Mouse (Mus musculus) myocyte (in vitro differentiated cells): Measurements from ENCODE around the gene Bdh1. TPM values are rescaled to one million over a fixed set of nuclear protein-coding genes. Genes with fewer than 3 reads are reported as not detected.

ENCODE experiments used
- H3K27me3 ChIP-seq: one replicate; pipeline ENCODE4 v1.6.1; 2011; ENCODE audit not compliant: control insufficient read depth, insufficient read depth, insufficient read length
- H3K36me3 ChIP-seq: one replicate; pipeline ENCODE4 v1.6.1; 2011; ENCODE audit not compliant: control insufficient read depth, insufficient read depth
- H3K4me2 ChIP-seq: one replicate; pipeline ENCODE4 v1.6.1; 2011; ENCODE audit warnings: low read depth, control low read depth
- H3K4me3 ChIP-seq: one replicate; pipeline ENCODE4 v1.5.1; 2011; ENCODE audit warnings: mild to moderate bottlenecking, control low read depth, moderate library complexity
- H3K79me2 ChIP-seq: one replicate; pipeline ENCODE4 v1.6.1; 2011; ENCODE audit not compliant: control insufficient read depth, insufficient read depth
- H3ac ChIP-seq: one replicate; pipeline ENCODE4 v1.6.1; 2011; ENCODE audit not compliant: control insufficient read depth, insufficient read length
- CEBPB ChIP-seq: IDR thresholded peaks from 2 replicates; pipeline ENCODE4 v1.6.1; 2011; ENCODE audit warnings: mild to moderate bottlenecking, moderate library complexity; ENCODE audit not compliant: poor library complexity, insufficient read depth, severe bottlenecking
- E2F4 ChIP-seq: IDR thresholded peaks from one replicate; pipeline ENCODE4 v1.6.1; 2011; ENCODE audit warnings: mild to moderate bottlenecking, control low read depth, moderate library complexity; ENCODE audit not compliant: insufficient read depth
- MAX ChIP-seq: IDR thresholded peaks from one replicate; pipeline ENCODE4 v1.6.1; 2011; ENCODE audit warnings: low read depth, mild to moderate bottlenecking, control low read depth
- MYOD1 ChIP-seq, 3 experiments: IDR thresholded peaks; one replicate each; pipeline ENCODE4 v1.6.1; 2011; ENCODE audit warnings: control low read depth in 2 of 3, low read depth in 2 of 3, mild to moderate bottlenecking in 2 of 3, moderate library complexity in 1 of 3; ENCODE audit not compliant: insufficient read length in 2 of 3, control insufficient read depth in 1 of 3
- MYOG ChIP-seq, 3 experiments: IDR thresholded peaks; one replicate each; pipeline ENCODE4 v1.6.1; 2011; ENCODE audit warnings: control low read depth in 2 of 3, low read depth in 2 of 3, mild to moderate bottlenecking in 2 of 3; ENCODE audit not compliant: insufficient read length in 2 of 3, control insufficient read depth in 1 of 3, insufficient read depth in 1 of 3
- POLR2A ChIP-seq: IDR thresholded peaks from one replicate; pipeline ENCODE4 v1.6.1; 2011; ENCODE audit warnings: low read depth, mild to moderate bottlenecking, control low read depth, moderate library complexity; ENCODE audit not compliant: insufficient read length
- POLR2AphosphoS2 ChIP-seq: IDR thresholded peaks from one replicate; pipeline ENCODE4 v1.6.1; 2011; ENCODE audit warnings: low read depth, control low read depth; ENCODE audit not compliant: insufficient read length
- REST ChIP-seq: IDR thresholded peaks from one replicate; pipeline ENCODE4 v1.6.1; 2011; ENCODE audit warnings: mild to moderate bottlenecking, control low read depth, moderate library complexity; ENCODE audit not compliant: insufficient read depth, insufficient read length
- SRF ChIP-seq: IDR thresholded peaks from one replicate; pipeline ENCODE4 v1.6.1; 2011; ENCODE audit warnings: low read depth; ENCODE audit not compliant: control insufficient read depth, insufficient read length
- TCF12 ChIP-seq: IDR thresholded peaks from one replicate; pipeline ENCODE4 v1.6.1; 2011; ENCODE audit warnings: mild to moderate bottlenecking, control low read depth; ENCODE audit not compliant: poor library complexity, insufficient read depth, severe bottlenecking
- TCF3 ChIP-seq: IDR thresholded peaks from one replicate; pipeline ENCODE4 v1.6.1; 2011; ENCODE audit warnings: low read depth, control low read depth; ENCODE audit not compliant: insufficient read length
- USF1 ChIP-seq: IDR thresholded peaks from one replicate; pipeline ENCODE4 v1.6.1; 2011; ENCODE audit warnings: low read depth, mild to moderate bottlenecking, control low read depth, moderate library complexity
- polyA plus RNA-seq: library from polyadenylated mRNA; unstranded; fragments of >200 nt; fragmentation: generic; extraction: Trizol; gene quantifications from one replicate; pipeline ENCODE4 v1.2.1, GENCODE M21; 2012; ENCODE audit warnings: missing spikeins

The Bdh1 gene
- polyA plus RNA-seq, 1 experiment: 0.11 TPM

- Histone ChIP-seq H3K4me3 (no peak overlapping the region), H3K4me2 (no peak overlapping the region), H3K79me2 (no peaks in the 10 kb centered on the region), H3K36me3 (no peaks in the 10 kb centered on the region), H3K27me3 (no peaks in the 10 kb centered on the region), H3ac (no peak overlapping the region)
- TF ChIP-seq MYOG (IDR thresholded peaks at IDR 0.05; ENCODE audit: control insufficient read depth in 1 of 3, insufficient read depth in 1 of 3, insufficient read length in 2 of 3, low read depth in 2 of 3) (no peak), TCF12 (no peak), E2F4 (no peak), CEBPB (no peak), MAX (no peak), REST (no peak), POLR2A (no peak), TCF3 (no peak), POLR2AphosphoS2 (no peak), SRF (no peak), MYOD1 (IDR thresholded peaks at IDR 0.05; ENCODE audit: control insufficient read depth in 1 of 3, insufficient read length in 2 of 3, low read depth in 2 of 3) (no peak), USF1 (no peak)
Measured at GRCm38 (mm10) chr16:31499021-31499420, 76.9 kb downstream of the Bdh1 start.

GRCm38 (mm10) chr16:31499681-31500310 lies 77.7 kb downstream of the Bdh1 start:
- H3K79me2 ChIP-seq: no peaks in the 10 kb centered on the region
- H3K27me3 ChIP-seq: no peaks in the 10 kb centered on the region
- no peaks in the 10 kb centered on the region for H3K36me3 ChIP-seq
- H3K4me3 ChIP-seq: no peak overlapping the region
- TF ChIP-seq POLR2A: no peak
- no peak for TF ChIP-seq REST
- TF ChIP-seq MYOD1 (IDR thresholded peaks at IDR 0.05; ENCODE audit: control insufficient read depth in 1 of 3, insufficient read length in 2 of 3, low read depth in 2 of 3): no peak
- TF ChIP-seq TCF3: no peak
- TF ChIP-seq CEBPB: no peak
- TF ChIP-seq SRF: no peak
- TF ChIP-seq TCF12: no peak
- no peak for TF ChIP-seq USF1
- no peak for TF ChIP-seq POLR2AphosphoS2
- TF ChIP-seq MYOG (IDR thresholded peaks at IDR 0.05; ENCODE audit: control insufficient read depth in 1 of 3, insufficient read depth in 1 of 3, insufficient read length in 2 of 3, low read depth in 2 of 3): no peak
- TF ChIP-seq MAX: no peak
- no peak for TF ChIP-seq E2F4
- no peak overlapping the region for H3ac ChIP-seq
- no peak overlapping the region for H3K4me2 ChIP-seq

- Histone ChIP-seq H3K36me3 (no peaks in the 10 kb centered on the region), H3K4me2 (no peak overlapping the region), H3ac (no peak overlapping the region), H3K79me2 (no peaks in the 10 kb centered on the region), H3K4me3 (no peak overlapping the region), H3K27me3 (no peaks in the 10 kb centered on the region)
- TF ChIP-seq POLR2A (no peak), MYOD1 (IDR thresholded peaks at IDR 0.05; ENCODE audit: control insufficient read depth in 1 of 3, insufficient read length in 2 of 3, low read depth in 2 of 3) (no peak), TCF3 (no peak), REST (no peak), TCF12 (no peak), MYOG (IDR thresholded peaks at IDR 0.05; ENCODE audit: control insufficient read depth in 1 of 3, insufficient read depth in 1 of 3, insufficient read length in 2 of 3, low read depth in 2 of 3) (no peak), MAX (no peak), CEBPB (no peak), SRF (no peak), POLR2AphosphoS2 (no peak), E2F4 (no peak), USF1 (no peak)
Measured at GRCm38 (mm10) chr16:31500532-31500931, 78.5 kb downstream of the Bdh1 start.

GRCm38 (mm10) chr16:31500969-31501750 lies 79.1 kb downstream of the Bdh1 start:
- H3K36me3 ChIP-seq: no peaks in the 10 kb centered on the region
- TF ChIP-seq REST: no peak
- no peak overlapping the region for H3K4me3 ChIP-seq
- no peaks in the 10 kb centered on the region for H3K27me3 ChIP-seq
- H3K79me2 ChIP-seq: no peaks in the 10 kb centered on the region
- H3ac ChIP-seq: no peak overlapping the region
- no peak overlapping the region for H3K4me2 ChIP-seq

GRCm38 (mm10) chr16:31501751-31502365 lies 79.8 kb downstream of the Bdh1 start:
- H3K36me3 ChIP-seq: no peaks in the 10 kb centered on the region
- no peak overlapping the region for H3K4me3 ChIP-seq
- TF ChIP-seq SRF (no peak), POLR2A (no peak), CEBPB (no peak), REST (no peak), MAX (no peak), MYOD1 (IDR thresholded peaks at IDR 0.05; ENCODE audit: control insufficient read depth in 1 of 3, insufficient read length in 2 of 3, low read depth in 2 of 3) (no peak), POLR2AphosphoS2 (no peak), USF1 (no peak), E2F4 (no peak), MYOG (IDR thresholded peaks at IDR 0.05; ENCODE audit: control insufficient read depth in 1 of 3, insufficient read depth in 1 of 3, insufficient read length in 2 of 3, low read depth in 2 of 3) (no peak), TCF12 (no peak), TCF3 (no peak)
- H3K4me2 ChIP-seq: no peak overlapping the region
- H3K27me3 ChIP-seq: no peaks in the 10 kb centered on the region
- no peaks in the 10 kb centered on the region for H3K79me2 ChIP-seq
- H3ac ChIP-seq: no peak overlapping the region
